Mouse (Mus musculus) neural tube, embryonic 12.5 days (tissue): ENCODE data around the gene Ccdc183. TPM values are rescaled to one million over a fixed set of nuclear protein-coding genes. Genes with fewer than 3 reads are reported as not detected.

ENCODE experiments used
- ATAC-seq: fragments of 200-750 bp; cut with Nextera tagmentation; 2 replicates; pipeline ENCODE4 v1.8.0; 2017; ENCODE audit warnings: low read depth, mild to moderate bottlenecking, moderate TSS enrichment, moderate library complexity; ENCODE audit not compliant: low FRiP score
- H3K27ac ChIP-seq: fragments of 300-500 bp; sonication (generic); 2 replicates; pipeline ENCODE4 v1.5.1; 2016
- H3K27me3 ChIP-seq: fragments of 300-500 bp; sonication (generic); replicated peaks from 2 replicates; pipeline ENCODE4 v1.6.1; 2016; ENCODE audit warnings: mild to moderate bottlenecking
- H3K36me3 ChIP-seq: fragments of 300-500 bp; sonication (generic); 2 replicates; pipeline ENCODE4 v1.6.1; 2016; ENCODE audit warnings: mild to moderate bottlenecking
- H3K4me1 ChIP-seq: fragments of 300-500 bp; sonication (generic); 2 replicates; pipeline ENCODE4 v1.6.1; 2016
- H3K4me2 ChIP-seq: fragments of 300-500 bp; sonication (generic); replicated peaks from 2 replicates; pipeline ENCODE4 v1.6.1; 2016; ENCODE audit warnings: mild to moderate bottlenecking
- H3K4me3 ChIP-seq: fragments of 300-500 bp; sonication (generic); 2 replicates; pipeline ENCODE4 v1.5.1; 2016
- H3K9ac ChIP-seq: fragments of 300-500 bp; sonication (generic); 2 replicates; pipeline ENCODE4 v1.6.1; 2016; ENCODE audit warnings: mild to moderate bottlenecking
- H3K9me3 ChIP-seq: fragments of 300-500 bp; sonication (generic); 2 replicates; pipeline ENCODE4 v1.6.1; 2016; ENCODE audit warnings: mild to moderate bottlenecking
- WGBS: fragments of 180-500 bp; shearing (Covaris S2); methylation state at CpG from one replicate; pipeline ENCODE4 v1.1.7; 2016; 5-methylcytosine and 5-hydroxymethylcytosine counted together
- polyA plus RNA-seq: library from polyadenylated mRNA; unstranded; fragments of >200 nt; fragmentation: Nextera tagmentation; extraction: Ambion mirVana; gene quantifications from 2 replicates; pipeline ENCODE4 v1.2.1, GENCODE M21; 2016

Gene Ccdc183
- polyA plus RNA-seq, 1 experiment from 2014 or later: 0.30 TPM

GRCm38 (mm10) chr2:25574579-25575431 is 42.7 kb downstream of the Ccdc183 start, which contains the start of the genes Mamdc4 and Phpt1:
Gene Mamdc4, minus strand, starts transcription at chr2:25574845.
Gene Phpt1, minus strand, starts transcription at chr2:25575224.
- Histone ChIP-seq H3K27me3 (peaks cover 45% of the 10 kb centered on the region), H3K4me2 (peak within 1 kb of the TSS; percentile 86), H3K9ac (peak within 1 kb of the TSS; percentile 61), H3K36me3 (peaks cover 20% of the 10 kb centered on the region), H3K27ac (peak within 1 kb of the TSS; percentile 57; the same call in 1 of the 2 replicates), H3K9me3 (no peaks in the 10 kb centered on the region), H3K4me3 (peak within 1 kb of the TSS; percentile 55), H3K4me1 (peaks cover 48% of the 10 kb centered on the region)
- ATAC-seq: peak; percentile 98
- WGBS: under 1% methylated on average over 43 of the region's 45 CpGs

GRCm38 (mm10) chr2:25574136-25574535 is 43.3 kb downstream of the Ccdc183 start:
- Histone ChIP-seq H3K4me2 (peak overlapping the region; percentile 86), H3K4me1 (peaks cover 41% of the 10 kb centered on the region), H3K27ac (no peak overlapping the region), H3K36me3 (peaks cover 27% of the 10 kb centered on the region), H3K4me3 (peak overlapping the region; percentile 55), H3K9me3 (no peaks in the 10 kb centered on the region), H3K27me3 (peaks cover 39% of the 10 kb centered on the region), H3K9ac (peak overlapping the region; percentile 61)
- no peak; the same call in 1 of the 2 replicates for ATAC-seq
- 16% methylated on average over 11 of the region's 11 CpGs for WGBS

- peaks cover 28% of the 10 kb centered on the region for H3K27me3 ChIP-seq
- no peaks in the 10 kb centered on the region for H3K9me3 ChIP-seq
- peaks cover 37% of the 10 kb centered on the region for H3K36me3 ChIP-seq
- WGBS: 90% methylated on average over 2 of the region's 2 CpGs
- H3K4me2 ChIP-seq: peak overlapping the region; percentile 86
- no peak overlapping the region for H3K4me3 ChIP-seq
- ATAC-seq: no peak
- H3K9ac ChIP-seq: no peak overlapping the region
- peaks cover 31% of the 10 kb centered on the region for H3K4me1 ChIP-seq
- H3K27ac ChIP-seq: no peak overlapping the region
Measured at GRCm38 (mm10) chr2:25573068-25573467, 44.4 kb downstream of the Ccdc183 start.

- Histone ChIP-seq H3K4me3 (no peak overlapping the region), H3K4me1 (peaks cover 21% of the 10 kb centered on the region), H3K4me2 (no peak overlapping the region), H3K36me3 (peaks cover 56% of the 10 kb centered on the region), H3K9ac (no peak overlapping the region), H3K9me3 (no peaks in the 10 kb centered on the region), H3K27me3 (peaks cover 9% of the 10 kb centered on the region), H3K27ac (no peak overlapping the region)
- 91% methylated on average over 4 of the region's 4 CpGs for WGBS
- ATAC-seq: no peak
Measured at GRCm38 (mm10) chr2:25571221-25571620, 46.3 kb downstream of the Ccdc183 start.

GRCm38 (mm10) chr2:25569323-25569722 is 48.2 kb downstream of the Ccdc183 start:
- Histone ChIP-seq H3K27me3 (no peaks in the 10 kb centered on the region), H3K36me3 (peaks cover 75% of the 10 kb centered on the region), H3K9ac (no peak overlapping the region), H3K4me1 (peaks cover 14% of the 10 kb centered on the region), H3K4me3 (no peak overlapping the region), H3K27ac (no peak overlapping the region), H3K9me3 (no peaks in the 10 kb centered on the region), H3K4me2 (no peak overlapping the region)
- WGBS: 96% methylated on average over 3 of the region's 3 CpGs
- ATAC-seq: no peak

DNA sequence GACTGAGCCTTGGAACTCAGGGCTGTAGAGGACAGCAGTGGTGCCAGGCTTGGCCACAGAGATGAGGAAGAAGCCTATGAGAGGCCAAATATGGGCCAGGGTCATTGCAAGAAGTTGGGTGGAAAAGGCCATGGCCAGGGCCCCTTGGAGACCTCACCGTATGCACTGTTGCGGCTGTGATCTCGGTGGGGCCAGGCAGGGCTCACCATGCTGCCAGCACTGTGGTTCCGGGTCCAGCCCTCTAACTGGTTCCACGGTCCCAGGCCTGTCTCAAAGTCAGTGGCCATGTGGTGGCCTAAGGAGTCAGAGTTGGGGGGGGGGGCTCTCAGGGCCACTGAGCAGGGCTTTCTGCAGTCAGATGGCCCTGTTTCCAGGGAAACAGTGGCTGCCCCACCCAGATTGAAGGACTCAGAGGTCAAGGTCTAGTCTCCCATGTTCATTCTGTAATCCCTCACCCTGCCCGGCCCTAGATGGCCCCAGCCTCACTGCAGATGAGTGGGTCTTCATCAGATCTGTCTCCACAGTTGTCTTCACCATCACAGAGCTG is 48.9 kb downstream of the Ccdc183 start:
- Histone ChIP-seq H3K27ac (no peak overlapping the region), H3K27me3 (no peaks in the 10 kb centered on the region), H3K4me1 (peaks cover 7% of the 10 kb centered on the region), H3K9ac (no peak overlapping the region), H3K36me3 (peaks cover 83% of the 10 kb centered on the region), H3K9me3 (no peaks in the 10 kb centered on the region), H3K4me3 (no peak overlapping the region), H3K4me2 (no peak overlapping the region)
- WGBS: 92% methylated on average over 6 of the region's 6 CpGs
- ATAC-seq: no peak

- Histone ChIP-seq H3K4me2 (no peak overlapping the region), H3K4me3 (no peak overlapping the region), H3K4me1 (no peaks in the 10 kb centered on the region), H3K27me3 (no peaks in the 10 kb centered on the region), H3K36me3 (peaks cover 92% of the 10 kb centered on the region), H3K27ac (no peak overlapping the region), H3K9ac (no peak overlapping the region), H3K9me3 (no peaks in the 10 kb centered on the region)
- no peak for ATAC-seq
- 91% methylated on average over 6 of the region's 6 CpGs for WGBS
Measured at GRCm38 (mm10) chr2:25566558-25566957, 50.9 kb downstream of the Ccdc183 start.

- H3K4me3 ChIP-seq: no peak overlapping the region
- no peaks in the 10 kb centered on the region for H3K27me3 ChIP-seq
- H3K36me3 ChIP-seq: peaks cover 95% of the 10 kb centered on the region
- no peak overlapping the region for H3K9ac ChIP-seq
- 89% methylated on average over 8 of the region's 8 CpGs for WGBS
- ATAC-seq: no peak
- no peak overlapping the region for H3K27ac ChIP-seq
- H3K4me1 ChIP-seq: no peaks in the 10 kb centered on the region
- no peak overlapping the region for H3K4me2 ChIP-seq
- H3K9me3 ChIP-seq: no peaks in the 10 kb centered on the region
Measured at GRCm38 (mm10) chr2:25565741-25566140, 51.7 kb downstream of the Ccdc183 start.

DNA sequence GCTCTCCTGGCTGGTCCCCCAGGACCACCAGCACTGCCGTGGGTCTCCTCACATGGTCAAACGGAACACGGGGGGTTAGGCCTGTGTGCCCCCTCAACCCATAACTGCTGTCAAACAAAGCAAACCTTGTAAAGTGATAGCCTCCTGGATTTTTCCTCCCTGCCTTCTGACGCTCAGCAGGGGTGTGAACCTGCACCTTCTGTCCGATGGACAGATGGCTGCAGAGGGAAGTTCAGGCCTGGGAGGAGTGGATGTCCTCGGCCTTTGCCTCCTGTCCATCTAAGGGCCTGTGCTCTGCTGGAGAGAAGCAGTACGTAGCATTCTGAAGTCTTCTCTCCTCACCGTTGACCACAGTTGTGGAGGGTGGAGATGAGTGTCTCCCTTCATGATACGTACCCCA is 55.5 kb downstream of the Ccdc183 start:
- 82% methylated on average over 9 of the region's 9 CpGs for WGBS
- Histone ChIP-seq H3K27me3 (no peaks in the 10 kb centered on the region), H3K4me3 (no peak overlapping the region), H3K4me2 (no peak overlapping the region), H3K9me3 (no peaks in the 10 kb centered on the region), H3K27ac (no peak overlapping the region), H3K4me1 (peaks cover 15% of the 10 kb centered on the region), H3K9ac (no peak overlapping the region), H3K36me3 (peaks cover 72% of the 10 kb centered on the region)
- no peak for ATAC-seq

DNA sequence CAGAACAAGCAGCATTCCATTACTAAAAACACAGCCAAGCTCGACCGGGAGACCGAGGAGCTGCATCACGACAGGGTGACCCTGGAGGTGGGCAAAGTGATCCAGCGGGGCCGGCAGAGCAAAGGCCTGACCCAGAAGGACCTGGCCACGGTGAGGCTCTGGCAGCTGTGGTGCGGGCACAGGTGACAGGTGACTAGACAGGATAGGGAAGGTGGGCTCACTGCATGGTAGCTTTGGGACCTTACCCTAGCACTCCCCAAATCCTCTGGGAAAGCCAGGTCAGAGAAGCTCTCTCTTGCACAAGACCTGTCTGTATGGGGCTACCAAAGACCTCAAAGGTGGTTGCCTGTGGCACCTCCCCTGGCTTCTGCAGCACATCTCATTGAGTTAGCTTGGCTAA is 56.9 kb downstream of the Ccdc183 start:
- Histone ChIP-seq H3K4me3 (no peak overlapping the region), H3K4me2 (no peak overlapping the region), H3K9me3 (no peaks in the 10 kb centered on the region), H3K36me3 (peaks cover 58% of the 10 kb centered on the region), H3K27me3 (no peaks in the 10 kb centered on the region), H3K9ac (no peak overlapping the region), H3K4me1 (peaks cover 17% of the 10 kb centered on the region), H3K27ac (no peak overlapping the region)
- 93% methylated on average over 8 of the region's 8 CpGs for WGBS
- ATAC-seq: no peak

DNA sequence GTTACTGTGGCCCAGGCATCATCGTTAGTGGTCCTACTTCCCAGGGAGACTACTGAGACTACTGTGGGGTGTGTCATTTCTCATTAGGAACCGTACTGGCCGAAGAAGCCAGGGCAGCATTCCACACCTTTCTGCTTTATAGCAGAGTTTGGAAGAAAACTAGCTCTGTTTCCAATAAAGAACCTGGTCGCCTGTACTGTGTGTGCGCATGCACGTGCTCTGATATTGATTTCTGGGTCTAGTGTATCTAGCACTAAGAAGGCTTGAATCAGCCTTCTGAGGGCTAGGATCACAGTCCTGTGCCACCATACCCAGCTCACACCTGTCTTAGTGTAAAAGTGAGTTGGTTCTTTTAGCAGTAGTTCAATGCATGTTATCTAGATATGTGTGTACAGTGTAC is 58.7 kb downstream of the Ccdc183 start:
- 0 out of 2 replicates have a peak overlapping the region, but pooled peaks have one; percentile 95 for H3K9ac ChIP-seq
- 81% methylated on average over 6 of the region's 6 CpGs for WGBS
- H3K4me3 ChIP-seq: peak overlapping the region; percentile 81
- H3K36me3 ChIP-seq: peaks cover 40% of the 10 kb centered on the region
- no peak overlapping the region for H3K27ac ChIP-seq
- ATAC-seq: no peak
- peak overlapping the region; percentile 95 for H3K4me2 ChIP-seq
- no peaks in the 10 kb centered on the region for H3K27me3 ChIP-seq
- no peaks in the 10 kb centered on the region for H3K9me3 ChIP-seq
- H3K4me1 ChIP-seq: peaks cover 17% of the 10 kb centered on the region
